Comparison of ENCODE assay signal across 18 mouse cellular contexts in the genomic region with DNA sequence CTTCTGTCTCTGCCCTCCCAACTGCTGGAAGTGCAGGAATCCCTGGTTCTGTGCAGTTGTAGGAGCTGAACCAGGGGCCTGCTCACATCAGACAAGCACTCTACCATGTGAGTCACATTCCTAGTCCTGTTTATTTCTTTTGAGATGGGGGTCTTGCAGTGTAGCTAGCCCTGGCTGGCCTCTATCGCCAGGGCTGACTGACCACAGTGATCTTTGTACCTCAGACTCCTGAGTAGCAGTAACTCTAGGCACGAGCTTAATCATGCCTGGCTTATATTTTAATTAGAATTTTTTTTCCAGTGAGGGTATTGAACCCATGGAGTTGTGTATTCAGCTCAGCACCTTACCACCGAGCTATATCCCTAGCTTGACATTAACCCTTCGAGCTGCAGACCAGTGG.
"Had no signal": no experiment of that assay in that cellular context is flagged by ENCODE, and none has a peak within 500 bp of the region (broad histone marks: within the 10 kb centered on the region; RNA-seq: fewer than 3 reads in every experiment).

No protein-coding gene starts in this region.

- H3K9me3 ChIP-seq: midbrain, embryonic 10.5 days; neural tube, embryonic 13.5 days; neural tube, embryonic 15.5 days had no signal

- H3K36me3 ChIP-seq: midbrain, embryonic 10.5 days; midbrain, embryonic 12.5 days; neural tube, embryonic 13.5 days; neural tube, embryonic 15.5 days had no signal

- H3K9ac ChIP-seq: lung, embryonic 14.5 days; midbrain, embryonic 12.5 days; neural tube, embryonic 13.5 days; neural tube, embryonic 15.5 days had no signal

- H3K4me3 ChIP-seq: midbrain, embryonic 10.5 days; midbrain, embryonic 12.5 days; myocyte; neural tube, embryonic 13.5 days; neural tube, embryonic 15.5 days had no signal

- H3K27ac ChIP-seq: midbrain, embryonic 10.5 days; midbrain, embryonic 12.5 days; neural tube, embryonic 13.5 days; neural tube, embryonic 15.5 days had no signal

- ATAC-seq: midbrain, embryonic 16.5 days had no signal

- DNase-seq: lung, embryonic 14.5 days; lung, postnatal 10 days; lung, postnatal 4 days; midbrain, embryonic 14.5 days; retina, postnatal 1 day; right cerebral cortex, adult 18-20 months; right cerebral cortex, postnatal 25 days; right cerebral cortex, postnatal 4 days; spleen, adult 18-20 months; thymus, adult 18-20 months; thymus, postnatal 14 days; thymus, postnatal 36 days had no signal

- H3K4me1 ChIP-seq: neural tube, embryonic 15.5 days had no signal

- H3K27me3 ChIP-seq: midbrain, embryonic 12.5 days; neural tube, embryonic 13.5 days; neural tube, embryonic 15.5 days had no signal

- H3K4me2 ChIP-seq: lung, embryonic 14.5 days; midbrain, embryonic 12.5 days; neural tube, embryonic 13.5 days; neural tube, embryonic 15.5 days had no signal
